Mouse (Mus musculus): ENCODE data around the gene Lrrc15. TPM values are rescaled to one million over a fixed set of nuclear protein-coding genes. Genes with fewer than 3 reads are reported as not detected.

The Lrrc15 gene
- polyA plus RNA-seq, 1 experiment from 2014 or later = 0.52 TPM

- Histone ChIP-seq H3K4me1 (ENCODE audit: control insufficient read depth, insufficient read depth, low read length) (no peaks in the 10 kb centered on the region), H3K4me3 (ENCODE audit: low read depth, low read length) (no peak overlapping the region), H3K27ac (ENCODE audit: low read length) (no peak overlapping the region), H3K9me3 (ENCODE audit: control insufficient read depth, low read depth, low read length) (no peaks in the 10 kb centered on the region), H3K36me3 (ENCODE audit: control insufficient read depth, insufficient read depth, low read length) (no peaks in the 10 kb centered on the region), H3K4me2 (replicated peaks; ENCODE audit: low read depth, low read length) (no peak overlapping the region), H3K27me3 (ENCODE audit: control insufficient read depth, insufficient read depth, low read length) (no peaks in the 10 kb centered on the region), H3K9ac (replicated peaks; ENCODE audit: low read depth, low read length) (no peak overlapping the region)
- ATAC-seq (ENCODE audit: insufficient number of reproducible peaks, insufficient read depth, low FRiP score, low read depth) = no peak
- 93% methylated on average over 9 of the region's 9 CpGs for WGBS
Observed at GRCm38 (mm10) chr16:30261341-30261740, 21.7 kb downstream of the Lrrc15 start.

- Histone ChIP-seq H3K4me3 (ENCODE audit: low read depth, low read length) (no peak overlapping the region), H3K4me1 (ENCODE audit: control insufficient read depth, insufficient read depth, low read length) (no peaks in the 10 kb centered on the region), H3K4me2 (replicated peaks; ENCODE audit: low read depth, low read length) (no peak overlapping the region), H3K27ac (ENCODE audit: low read length) (no peak overlapping the region), H3K27me3 (ENCODE audit: control insufficient read depth, insufficient read depth, low read length) (no peaks in the 10 kb centered on the region), H3K9me3 (ENCODE audit: control insufficient read depth, low read depth, low read length) (no peaks in the 10 kb centered on the region), H3K36me3 (ENCODE audit: control insufficient read depth, insufficient read depth, low read length) (no peaks in the 10 kb centered on the region), H3K9ac (replicated peaks; ENCODE audit: low read depth, low read length) (no peak overlapping the region)
- 88% methylated on average over 15 of the region's 15 CpGs for WGBS
- no peak for ATAC-seq (ENCODE audit: insufficient number of reproducible peaks, insufficient read depth, low FRiP score, low read depth)
Observed at GRCm38 (mm10) chr16:30260012-30260635, 22.9 kb downstream of the Lrrc15 start.

GRCm38 (mm10) chr16:30259444-30259843 is 23.6 kb downstream of the Lrrc15 start:
- Histone ChIP-seq H3K4me1 (ENCODE audit: control insufficient read depth, insufficient read depth, low read length) (no peaks in the 10 kb centered on the region), H3K9ac (replicated peaks; ENCODE audit: low read depth, low read length) (no peak overlapping the region), H3K9me3 (ENCODE audit: control insufficient read depth, low read depth, low read length) (no peaks in the 10 kb centered on the region), H3K36me3 (ENCODE audit: control insufficient read depth, insufficient read depth, low read length) (no peaks in the 10 kb centered on the region), H3K27ac (ENCODE audit: low read length) (no peak overlapping the region), H3K4me3 (ENCODE audit: low read depth, low read length) (no peak overlapping the region), H3K4me2 (replicated peaks; ENCODE audit: low read depth, low read length) (no peak overlapping the region), H3K27me3 (ENCODE audit: control insufficient read depth, insufficient read depth, low read length) (no peaks in the 10 kb centered on the region)
- no peak for ATAC-seq (ENCODE audit: insufficient number of reproducible peaks, insufficient read depth, low FRiP score, low read depth)
- 82% methylated on average over 10 of the region's 10 CpGs for WGBS

GRCm38 (mm10) chr16:30258441-30258840 is 24.6 kb downstream of the Lrrc15 start:
- no peak for ATAC-seq (ENCODE audit: insufficient number of reproducible peaks, insufficient read depth, low FRiP score, low read depth)
- 83% methylated on average over 7 of the region's 7 CpGs for WGBS
- H3K9ac ChIP-seq (replicated peaks; ENCODE audit: low read depth, low read length) = no peak overlapping the region
- H3K36me3 ChIP-seq (ENCODE audit: control insufficient read depth, insufficient read depth, low read length) = no peaks in the 10 kb centered on the region
- H3K27me3 ChIP-seq (ENCODE audit: control insufficient read depth, insufficient read depth, low read length) = no peaks in the 10 kb centered on the region
- H3K27ac ChIP-seq (ENCODE audit: low read length) = no peak overlapping the region
- no peaks in the 10 kb centered on the region for H3K4me1 ChIP-seq (ENCODE audit: control insufficient read depth, insufficient read depth, low read length)
- no peak overlapping the region for H3K4me3 ChIP-seq (ENCODE audit: low read depth, low read length)
- no peak overlapping the region for H3K4me2 ChIP-seq (replicated peaks; ENCODE audit: low read depth, low read length)
- H3K9me3 ChIP-seq (ENCODE audit: control insufficient read depth, low read depth, low read length) = no peaks in the 10 kb centered on the region

- H3K4me3 ChIP-seq (ENCODE audit: low read depth, low read length) = no peak overlapping the region
- H3K4me2 ChIP-seq (replicated peaks; ENCODE audit: low read depth, low read length) = no peak overlapping the region
- H3K9me3 ChIP-seq (ENCODE audit: control insufficient read depth, low read depth, low read length) = no peaks in the 10 kb centered on the region
- no peaks in the 10 kb centered on the region for H3K36me3 ChIP-seq (ENCODE audit: control insufficient read depth, insufficient read depth, low read length)
- no peak overlapping the region for H3K27ac ChIP-seq (ENCODE audit: low read length)
- H3K27me3 ChIP-seq (ENCODE audit: control insufficient read depth, insufficient read depth, low read length) = no peaks in the 10 kb centered on the region
- H3K9ac ChIP-seq (replicated peaks; ENCODE audit: low read depth, low read length) = no peak overlapping the region
- no peak for ATAC-seq (ENCODE audit: insufficient number of reproducible peaks, insufficient read depth, low FRiP score, low read depth)
- WGBS = 70% methylated on average over 9 of the region's 9 CpGs
- no peaks in the 10 kb centered on the region for H3K4me1 ChIP-seq (ENCODE audit: control insufficient read depth, insufficient read depth, low read length)
Observed at GRCm38 (mm10) chr16:30257718-30258117, 25.3 kb downstream of the Lrrc15 start.

GRCm38 (mm10) chr16:30255061-30255460 is 28.0 kb downstream of the Lrrc15 start:
- H3K4me3 ChIP-seq (ENCODE audit: low read depth, low read length) = no peak overlapping the region
- H3K36me3 ChIP-seq (ENCODE audit: control insufficient read depth, insufficient read depth, low read length) = no peaks in the 10 kb centered on the region
- no peak for ATAC-seq (ENCODE audit: insufficient number of reproducible peaks, insufficient read depth, low FRiP score, low read depth)
- H3K9ac ChIP-seq (replicated peaks; ENCODE audit: low read depth, low read length) = no peak overlapping the region
- no peaks in the 10 kb centered on the region for H3K27me3 ChIP-seq (ENCODE audit: control insufficient read depth, insufficient read depth, low read length)
- no peak overlapping the region for H3K4me2 ChIP-seq (replicated peaks; ENCODE audit: low read depth, low read length)
- WGBS = 65% methylated on average over 7 of the region's 7 CpGs
- no peaks in the 10 kb centered on the region for H3K4me1 ChIP-seq (ENCODE audit: control insufficient read depth, insufficient read depth, low read length)
- H3K27ac ChIP-seq (ENCODE audit: low read length) = no peak overlapping the region
- H3K9me3 ChIP-seq (ENCODE audit: control insufficient read depth, low read depth, low read length) = no peaks in the 10 kb centered on the region

GRCm38 (mm10) chr16:30253900-30254299 is 29.2 kb downstream of the Lrrc15 start:
- H3K9ac ChIP-seq (replicated peaks; ENCODE audit: low read depth, low read length) = no peak overlapping the region
- no peaks in the 10 kb centered on the region for H3K36me3 ChIP-seq (ENCODE audit: control insufficient read depth, insufficient read depth, low read length)
- WGBS = 66% methylated on average over 9 of the region's 9 CpGs
- ATAC-seq (ENCODE audit: insufficient number of reproducible peaks, insufficient read depth, low FRiP score, low read depth) = no peak
- no peaks in the 10 kb centered on the region for H3K4me1 ChIP-seq (ENCODE audit: control insufficient read depth, insufficient read depth, low read length)
- H3K27ac ChIP-seq (ENCODE audit: low read length) = no peak overlapping the region
- no peaks in the 10 kb centered on the region for H3K9me3 ChIP-seq (ENCODE audit: control insufficient read depth, low read depth, low read length)
- H3K4me2 ChIP-seq (replicated peaks; ENCODE audit: low read depth, low read length) = no peak overlapping the region
- H3K27me3 ChIP-seq (ENCODE audit: control insufficient read depth, insufficient read depth, low read length) = no peaks in the 10 kb centered on the region
- no peak overlapping the region for H3K4me3 ChIP-seq (ENCODE audit: low read depth, low read length)

GRCm38 (mm10) chr16:30253374-30253773 is 29.7 kb downstream of the Lrrc15 start:
- Histone ChIP-seq H3K4me1 (ENCODE audit: control insufficient read depth, insufficient read depth, low read length) (no peaks in the 10 kb centered on the region), H3K36me3 (ENCODE audit: control insufficient read depth, insufficient read depth, low read length) (no peaks in the 10 kb centered on the region), H3K4me2 (replicated peaks; ENCODE audit: low read depth, low read length) (no peak overlapping the region), H3K9ac (replicated peaks; ENCODE audit: low read depth, low read length) (no peak overlapping the region), H3K4me3 (ENCODE audit: low read depth, low read length) (no peak overlapping the region), H3K27ac (ENCODE audit: low read length) (no peak overlapping the region), H3K9me3 (ENCODE audit: control insufficient read depth, low read depth, low read length) (no peaks in the 10 kb centered on the region), H3K27me3 (ENCODE audit: control insufficient read depth, insufficient read depth, low read length) (no peaks in the 10 kb centered on the region)
- ATAC-seq (ENCODE audit: insufficient number of reproducible peaks, insufficient read depth, low FRiP score, low read depth) = no peak
- 79% methylated on average over 4 of the region's 4 CpGs for WGBS

- H3K4me2 ChIP-seq (replicated peaks; ENCODE audit: low read depth, low read length) = peak overlapping the region; percentile 35
- no peak overlapping the region for H3K27ac ChIP-seq (ENCODE audit: low read length)
- no peaks in the 10 kb centered on the region for H3K9me3 ChIP-seq (ENCODE audit: control insufficient read depth, low read depth, low read length)
- H3K27me3 ChIP-seq (ENCODE audit: control insufficient read depth, insufficient read depth, low read length) = no peaks in the 10 kb centered on the region
- WGBS = 2% methylated on average over 21 of the region's 21 CpGs
- no peak overlapping the region for H3K9ac ChIP-seq (replicated peaks; ENCODE audit: low read depth, low read length)
- H3K36me3 ChIP-seq (ENCODE audit: control insufficient read depth, insufficient read depth, low read length) = no peaks in the 10 kb centered on the region
- H3K4me1 ChIP-seq (ENCODE audit: control insufficient read depth, insufficient read depth, low read length) = no peaks in the 10 kb centered on the region
- ATAC-seq (ENCODE audit: insufficient number of reproducible peaks, insufficient read depth, low FRiP score, low read depth) = peak; percentile 62; the same call in 1 of the 2 replicates
- peak overlapping the region; percentile 11; the same call in 1 of the 2 replicates for H3K4me3 ChIP-seq (ENCODE audit: low read depth, low read length)
Observed at GRCm38 (mm10) chr16:30252003-30252418, 31.0 kb downstream of the Lrrc15 start.

Data from stomach, embryonic 14.5 days (tissue).